Mouse (Mus musculus): ENCODE results near the gene Vmn1r219.
"Not testable (repeated sequence)": the region's sequence is repeated elsewhere in the genome, so short reads cannot be mapped to it uniquely, and the experiment has no call there.

Vmn1r219 gene

DNA sequence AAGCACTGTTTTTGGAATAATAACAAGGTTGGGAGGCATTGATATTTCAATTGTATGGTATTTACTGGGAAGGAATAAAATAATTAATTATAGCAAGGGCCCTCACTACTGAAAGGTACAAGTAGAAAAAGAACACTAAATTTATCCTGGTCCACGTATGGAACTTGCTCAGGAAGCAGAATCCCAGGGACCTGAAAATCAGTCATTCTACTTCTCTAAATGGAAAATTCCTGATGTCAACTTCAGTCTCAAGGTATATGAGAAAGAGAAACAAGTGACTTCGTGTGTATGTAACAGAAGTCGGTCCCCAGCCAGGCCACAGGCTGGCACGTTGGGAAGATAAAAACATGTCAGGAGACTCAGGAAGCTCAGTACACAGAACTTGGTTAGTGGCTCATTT lies at the start of gene Vmn1r219:
TSS of gene Vmn1r219 (plus strand) at position 301 of the 400 bp plus-strand sequence.
- no peak for DNase-seq

- not testable (repeated sequence) for DNase-seq
Measured at GRCm38 (mm10) chr13:23118126-23118525, 41.0 kb upstream of the Vmn1r219 start, which contains the start of gene Vmn1r217. Gene Vmn1r217, minus strand, starts transcription at chr13:23118226.

DNA sequence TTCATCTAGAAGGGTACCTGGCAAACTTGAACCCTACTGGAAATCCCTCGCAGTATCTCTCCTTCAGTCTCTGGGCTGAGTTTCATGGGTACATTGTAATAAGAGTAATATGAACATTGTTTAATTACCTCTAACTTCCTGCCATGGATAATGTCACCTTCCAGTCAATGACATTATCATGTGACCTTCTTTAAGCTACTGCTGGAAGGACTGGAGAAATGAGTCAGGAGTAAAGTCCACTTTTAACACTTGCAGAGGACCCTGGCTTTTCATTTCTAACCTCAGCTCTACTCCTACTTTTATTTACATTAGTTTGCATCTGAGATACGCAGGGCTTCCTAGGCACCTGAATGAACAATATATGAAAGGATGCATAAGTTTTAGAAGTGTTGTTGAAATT lies 38.5 kb upstream of the Vmn1r219 start:
- DNase-seq, result no peak

DNA sequence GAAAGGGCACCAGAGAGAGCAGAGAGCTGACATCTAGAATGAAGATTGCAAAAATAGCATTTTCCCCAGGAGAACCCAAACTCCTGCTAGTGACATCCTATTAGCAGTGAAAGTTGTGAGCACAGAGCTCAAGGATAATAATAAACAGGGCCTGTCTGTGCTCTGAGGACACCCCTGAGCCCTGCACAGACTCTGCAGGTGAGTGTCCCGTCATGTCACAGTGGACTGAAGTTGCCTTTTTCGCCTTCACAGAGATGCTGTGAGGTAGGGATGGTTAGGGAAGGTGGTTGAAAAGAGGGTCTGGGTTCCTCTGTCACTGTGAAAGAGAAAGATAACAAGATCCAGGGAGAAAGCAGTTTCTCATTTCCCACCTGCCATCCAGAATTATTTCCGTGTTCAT lies 26.0 kb upstream of the Vmn1r219 start, which contains the start of gene Vmn1r218:
TSS of gene Vmn1r218 (plus strand) at position 57 of the 400 bp plus-strand sequence.
- no peak for DNase-seq

DNA sequence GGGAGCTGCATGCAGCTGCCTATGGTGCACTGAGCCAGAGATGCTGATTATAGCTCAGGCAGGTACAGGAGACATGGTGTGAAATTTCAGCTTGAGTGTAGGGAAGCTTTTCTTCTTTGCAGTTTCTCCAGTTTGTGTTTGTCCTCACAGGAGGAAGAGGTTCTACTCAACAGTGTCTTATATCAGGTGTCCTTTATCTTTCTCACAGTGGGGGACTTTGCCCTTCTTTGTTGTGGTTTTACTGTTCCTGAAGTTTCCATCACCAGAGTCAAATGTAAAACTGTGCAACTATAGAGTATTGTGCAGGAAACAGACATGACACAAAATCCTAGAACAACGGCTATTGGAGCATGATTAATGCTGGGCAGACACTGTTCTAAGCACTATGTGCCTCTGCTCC lies 25.6 kb upstream of the Vmn1r219 start:
- DNase-seq, result no peak

DNA sequence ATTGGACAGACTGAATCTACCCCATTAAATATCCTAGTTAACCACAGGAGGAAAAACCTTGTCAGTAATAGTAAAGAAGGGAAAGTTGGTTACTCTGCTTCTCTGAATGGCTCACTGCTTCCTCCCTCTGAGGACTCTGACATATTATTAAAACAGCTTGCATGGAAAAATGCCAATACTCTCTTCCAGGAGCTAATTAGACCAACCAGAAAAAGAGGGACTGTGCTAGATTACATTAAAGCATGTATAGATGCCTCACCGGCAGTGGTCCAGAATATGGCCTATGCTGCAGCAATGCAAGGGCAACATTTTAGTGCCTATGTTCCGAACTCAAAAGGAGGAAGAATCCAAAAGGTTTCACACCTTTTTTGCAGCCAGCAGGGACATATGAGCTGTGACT lies 20.2 kb upstream of the Vmn1r219 start:
- DNase-seq, result no peak

- DNase-seq, result no peak
Measured at GRCm38 (mm10) chr13:23157848-23158247, 1.3 kb upstream of the Vmn1r219 start.

GRCm38 (mm10) chr13:23166471-23166870 lies 7.4 kb downstream of the Vmn1r219 start:
- DNase-seq, result not testable (repeated sequence)

DNA sequence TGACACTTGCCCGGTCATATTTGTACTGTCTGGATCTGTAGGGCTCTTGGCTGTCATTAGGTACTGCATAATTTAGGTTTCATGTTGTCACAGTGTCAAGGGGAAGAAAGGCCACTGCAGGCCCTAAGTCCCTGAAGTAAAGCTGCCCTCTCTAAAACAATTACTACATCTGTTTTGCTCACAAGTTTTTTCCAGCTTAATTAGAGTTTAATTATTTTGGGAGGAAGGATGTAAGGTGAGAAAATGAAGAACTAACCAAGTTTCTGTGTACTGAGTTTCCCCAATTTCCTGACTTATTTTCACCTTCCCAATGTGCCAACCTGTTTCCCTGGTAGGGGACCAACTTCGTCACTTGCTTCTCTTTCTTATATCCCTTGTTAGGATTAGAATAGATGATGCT lies 28.8 kb downstream of the Vmn1r219 start, which contains the start of gene Vmn1r220:
TSS of gene Vmn1r220 (minus strand) at position 101 of the 400 bp plus-strand sequence.
- DNase-seq, result no peak

DNA sequence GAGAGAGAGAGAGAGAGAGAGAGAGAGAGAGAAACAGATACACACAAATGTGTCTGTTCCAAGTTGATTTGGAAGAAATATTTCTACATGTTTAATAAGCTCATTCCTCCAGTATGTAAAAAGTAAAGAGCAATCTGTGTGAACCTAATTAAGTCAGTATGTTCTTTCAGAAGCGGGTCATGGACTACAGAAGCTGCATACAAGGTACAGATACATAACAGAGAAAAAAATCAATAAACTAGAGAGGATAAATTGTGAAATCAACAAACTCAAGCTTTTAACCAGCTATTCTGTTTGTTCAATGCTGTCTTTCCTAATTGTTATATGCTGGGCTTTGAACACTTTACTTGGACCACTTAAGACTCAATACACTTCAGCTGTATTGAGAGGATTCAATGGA lies 44.8 kb downstream of the Vmn1r219 start:
- not testable (repeated sequence) for DNase-seq

GRCm38 (mm10) chr13:23213827-23214226 lies 54.7 kb downstream of the Vmn1r219 start, which contains the start of gene Vmn1r221:
Gene Vmn1r221, plus strand, starts transcription at chr13:23214127.
- not testable (repeated sequence) for DNase-seq
